Mouse (Mus musculus): ENCODE data around the gene Tff2.

GRCm38 (mm10) chr17:31183180-31183974 lies 39.3 kb upstream of the Tff2 start:
- TF ChIP-seq E2F4 (IDR thresholded peaks at IDR 0.05; ENCODE audit: insufficient replicate concordance, low read depth, low read length), result no peak
- no peak for TF ChIP-seq POLR2A (IDR thresholded peaks at IDR 0.05; ENCODE audit: low read depth, low read length)
- TF ChIP-seq GABPA (IDR thresholded peaks at IDR 0.05; ENCODE audit: insufficient replicate concordance, low read depth, low read length), result no peak
- TF ChIP-seq CHD1 (IDR thresholded peaks at IDR 0.05; ENCODE audit: low read depth, low read length), result no peak
- no peak for TF ChIP-seq MAFK (IDR thresholded peaks at IDR 0.05; ENCODE audit: insufficient replicate concordance, low read length)
- no peak for TF ChIP-seq NRF1 (IDR thresholded peaks at IDR 0.05; ENCODE audit: low read depth, low read length)
- TF ChIP-seq MAX (IDR thresholded peaks at IDR 0.05; ENCODE audit: low read length), result no peak
- no peak for TF ChIP-seq USF1 (IDR thresholded peaks at IDR 0.05; ENCODE audit: low read depth, low read length)
- no peak for TF ChIP-seq EP300 (IDR thresholded peaks at IDR 0.05; ENCODE audit: low read length)
- no peak for TF ChIP-seq TCF12 (IDR thresholded peaks at IDR 0.05; ENCODE audit: low read depth, low read length)
- no peak for TF ChIP-seq ETS1 (conservative IDR thresholded peaks at IDR 0.05; ENCODE audit: low read depth, low read length)
- TF ChIP-seq CTCF (conservative IDR thresholded peaks at IDR 0.05 in 1 of 2, IDR thresholded peaks at IDR 0.05 in 1 of 2; ENCODE audit: low read depth in 2 of 2, low read length in 2 of 2), result no peak
- TF ChIP-seq MEF2A (IDR thresholded peaks at IDR 0.05; ENCODE audit: borderline replicate concordance, low read depth, low read length), result no peak
